ENCODE assay signal across 22 mouse cellular contexts in the genomic region with DNA sequence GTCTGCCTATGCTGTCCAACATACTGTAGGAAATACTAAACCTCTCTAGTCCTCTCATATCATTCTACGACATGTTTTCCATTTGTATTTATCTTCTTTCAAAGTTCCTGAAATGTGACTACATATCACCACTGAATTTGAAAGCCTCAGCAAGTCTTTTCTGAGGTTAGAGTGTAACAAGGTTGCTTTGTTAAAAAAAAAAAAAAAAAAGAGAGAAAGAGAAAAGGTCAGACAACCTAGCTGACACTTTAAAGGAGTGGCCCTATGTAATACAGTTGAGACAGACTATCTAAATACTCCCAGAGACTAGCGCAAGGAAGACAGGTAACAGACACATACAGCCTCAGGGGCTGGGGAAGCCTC. TPM values are rescaled to one million over a fixed set of nuclear protein-coding genes. Genes with fewer than 3 reads are reported as not detected.
DNase-seq lines count a peak whose midpoint lies in the region; ATAC-seq and TF ChIP-seq lines count a peak whose summit lies in the region.
"Had no signal": no experiment of that assay in that cellular context is flagged by ENCODE, and none has a peak within 500 bp of the region (broad histone marks: within the 10 kb centered on the region; RNA-seq: fewer than 3 reads in every experiment).

No protein-coding gene starts in this region.

- DNase-seq in gastrocnemius, adult 2 months, result no peak
- DNase-seq in gastrocnemius, postnatal 10 days, result no peak
- DNase-seq in liver, embryonic 11.5 days (ENCODE audit: low spot score), result no peak
- peak; percentile 7 for DNase-seq in naive thymus-derived CD4-positive, alpha-beta T cell, adult 2 months (ENCODE audit: low read depth)
- DNase-seq in adrenal gland, adult 18-20 months (ENCODE audit: low spot score in 2 of 2), result no peak
- no peak for DNase-seq in forebrain, embryonic 14.5 days (ENCODE audit: low spot score)
- DNase-seq: adrenal gland, adult 2 months; B cell, adult 2 months; cerebellum, adult 9-11 months; forebrain, postnatal 0 days; gastrocnemius, postnatal 36 days; heart, postnatal 36 days had no signal

- H3K4me2 ChIP-seq in liver, embryonic 11.5 days, result peak overlapping the region; percentile 1; the same call in 1 of the 2 replicates
- peak overlapping the region; percentile 32 for H3K4me2 ChIP-seq in liver, embryonic 15.5 days
- H3K4me2 ChIP-seq in forebrain, embryonic 14.5 days (ENCODE audit: low read length), result no peak overlapping the region
- H3K4me2 ChIP-seq: embryonic facial prominence, embryonic 13.5 days; forebrain, embryonic 12.5 days; heart, embryonic 13.5 days; hindbrain, embryonic 15.5 days had no signal

- H3K27ac ChIP-seq in gastrocnemius, adult 2 months, result peak overlapping the region; percentile 24; the same call in 1 of the 2 replicates
- H3K27ac ChIP-seq in liver, embryonic 11.5 days (ENCODE audit: low read depth, low read length), result no peak overlapping the region
- no peak overlapping the region; the same call in 1 of the 2 replicates for H3K27ac ChIP-seq in liver, embryonic 15.5 days (replicated peaks)
- H3K27ac ChIP-seq in forebrain, embryonic 14.5 days (ENCODE audit: low read depth, low read length), result no peak overlapping the region
- H3K27ac ChIP-seq: embryonic facial prominence, embryonic 13.5 days; forebrain, embryonic 12.5 days; heart, embryonic 13.5 days; hindbrain, embryonic 15.5 days had no signal

- TF ChIP-seq CTCF in gastrocnemius, adult 2 months (IDR thresholded peaks at IDR 0.05), result no peak

- no peak for ATAC-seq in liver, embryonic 11.5 days (replicated peaks; ENCODE audit: low FRiP score)
- ATAC-seq in liver, embryonic 15.5 days (ENCODE audit: insufficient read depth), result no peak
- ATAC-seq in forebrain, embryonic 14.5 days, result no peak
- ATAC-seq: activated CD4-positive, CD25-positive, alpha-beta regulatory T cell, adult 4 months; CD4-positive, CD25-positive, alpha-beta regulatory T cell, adult 4 months; forebrain, postnatal 0 days; Patski had no signal

- no peaks in the 10 kb centered on the region for H3K36me3 ChIP-seq in liver, embryonic 11.5 days (ENCODE audit: control insufficient read depth, insufficient read depth, low read length)
- H3K36me3 ChIP-seq in liver, embryonic 15.5 days (replicated peaks), result no peaks in the 10 kb centered on the region
- H3K36me3 ChIP-seq in forebrain, embryonic 14.5 days (ENCODE audit: control insufficient read depth, insufficient read depth, low read length), result no peaks in the 10 kb centered on the region
- H3K36me3 ChIP-seq: embryonic facial prominence, embryonic 13.5 days; forebrain, embryonic 12.5 days; hindbrain, embryonic 15.5 days had no signal

- H3K9me3 ChIP-seq in liver, embryonic 11.5 days (ENCODE audit: control insufficient read depth, low read length), result no peaks in the 10 kb centered on the region
- H3K9me3 ChIP-seq in liver, embryonic 15.5 days (replicated peaks), result no peaks in the 10 kb centered on the region
- H3K9me3 ChIP-seq in forebrain, embryonic 14.5 days (replicated peaks; ENCODE audit: control insufficient read depth, low read length), result no peaks in the 10 kb centered on the region
- H3K9me3 ChIP-seq: embryonic facial prominence, embryonic 13.5 days; forebrain, embryonic 12.5 days; heart, embryonic 13.5 days; hindbrain, embryonic 15.5 days had no signal

- H3K4me3 ChIP-seq in gastrocnemius, adult 2 months, result no peak overlapping the region
- H3K4me3 ChIP-seq in liver, embryonic 11.5 days (ENCODE audit: low read depth, low read length), result no peak overlapping the region
- no peak overlapping the region for H3K4me3 ChIP-seq in liver, embryonic 15.5 days (replicated peaks)
- H3K4me3 ChIP-seq in forebrain, embryonic 14.5 days (ENCODE audit: low read depth, low read length), result no peak overlapping the region
- H3K4me3 ChIP-seq: embryonic facial prominence, embryonic 13.5 days; forebrain, embryonic 12.5 days; heart, embryonic 13.5 days; hindbrain, embryonic 15.5 days had no signal

- H3K27me3 ChIP-seq in liver, embryonic 11.5 days (replicated peaks; ENCODE audit: control insufficient read depth, insufficient read depth, low read length), result no peaks in the 10 kb centered on the region
- peaks cover 14% of the 10 kb centered on the region for H3K27me3 ChIP-seq in liver, embryonic 15.5 days
- no peaks in the 10 kb centered on the region for H3K27me3 ChIP-seq in forebrain, embryonic 14.5 days (replicated peaks; ENCODE audit: control insufficient read depth, insufficient read depth, low read length)
- H3K27me3 ChIP-seq: embryonic facial prominence, embryonic 13.5 days; forebrain, embryonic 12.5 days; heart, embryonic 13.5 days; hindbrain, embryonic 15.5 days; Patski had no signal

- intact Hi-C loops in gastrocnemius, adult 2 months (cut with DNase I), result loop anchor here (10.0 kb wide), 1 partner anchor 162 kb away; a partner anchor contains a TSS

- 76% methylated on average over 2 of the region's 2 CpGs for WGBS in liver, embryonic 11.5 days
- 59% methylated on average over 2 of the region's 2 CpGs for WGBS in liver, embryonic 15.5 days (ENCODE audit: insufficient replicate concordance)
- WGBS in forebrain, embryonic 14.5 days, result 94% methylated on average over 2 of the region's 2 CpGs

- H3K9ac ChIP-seq in liver, embryonic 11.5 days (ENCODE audit: low read depth, low read length), result no peak overlapping the region
- H3K9ac ChIP-seq in liver, embryonic 15.5 days, result no peak overlapping the region
- no peak overlapping the region for H3K9ac ChIP-seq in forebrain, embryonic 14.5 days (ENCODE audit: low read length)
- H3K9ac ChIP-seq: embryonic facial prominence, embryonic 13.5 days; forebrain, embryonic 12.5 days; forebrain, postnatal 0 days; heart, embryonic 13.5 days; hindbrain, embryonic 15.5 days had no signal

- no peaks in the 10 kb centered on the region; the same call in 1 of the 2 replicates for H3K4me1 ChIP-seq in liver, embryonic 11.5 days (replicated peaks; ENCODE audit: control insufficient read depth, insufficient read depth, low read length)
- H3K4me1 ChIP-seq in liver, embryonic 15.5 days (replicated peaks), result peaks cover 13% of the 10 kb centered on the region; the same call in 1 of the 2 replicates
- peaks cover 10% of the 10 kb centered on the region for H3K4me1 ChIP-seq in forebrain, embryonic 14.5 days (ENCODE audit: control insufficient read depth, insufficient read depth, low read length)

RNA-seq across cellular contexts. Expression of a gene that starts 5.3 kb away (rescaled TPM):
- 10 to 100 TPM in 1 of 2 experiments, 1 to 10 TPM in 1; 8.3 to 11.8 TPM for total RNA-seq in gastrocnemius, adult 2 months (2021)
- 10 to 100 TPM; 10.1 to 12.7 TPM for total RNA-seq in gastrocnemius, postnatal 10 days (2021)
- 5.4 and 6.2 TPM in 2 replicates for polyA plus RNA-seq in liver, embryonic 11.5 days (2014; fragmentation: Nextera tagmentation; extraction: Ambion mirVana)
- 3.0 and 4.2 TPM in 2 replicates for polyA plus RNA-seq in liver, embryonic 15.5 days (2015; fragmentation: Nextera tagmentation; extraction: Ambion mirVana)
- 10 to 100 TPM; 19.8 to 29.9 TPM for total RNA-seq in adrenal gland, adult 18-20 months (2021)
- 6.9 and 7.6 TPM in 2 replicates for polyA plus RNA-seq in forebrain, embryonic 14.5 days (2014; fragmentation: Nextera tagmentation; extraction: Ambion mirVana)

RNA-seq across cellular contexts. Expression of a gene that starts 49.9 kb away (rescaled TPM):
- not detected for total RNA-seq in gastrocnemius, adult 2 months (2021)
- total RNA-seq in gastrocnemius, postnatal 10 days (2021), result under 1 TPM in 1 of 2 experiments, not detected in 1; 0.23 TPM
- not detected in 2 replicates for polyA plus RNA-seq in liver, embryonic 11.5 days (2014; fragmentation: Nextera tagmentation; extraction: Ambion mirVana)
- polyA plus RNA-seq in liver, embryonic 15.5 days (2015; fragmentation: Nextera tagmentation; extraction: Ambion mirVana), result not detected in 2 replicates
- total RNA-seq in adrenal gland, adult 18-20 months (2021), result under 1 TPM in 1 of 2 experiments, not detected in 1; 0.48 TPM
- 0.10 and 0.13 TPM in 2 replicates for polyA plus RNA-seq in forebrain, embryonic 14.5 days (2014; fragmentation: Nextera tagmentation; extraction: Ambion mirVana)
- total RNA-seq: gastrocnemius, adult 18-20 months; gastrocnemius, postnatal 36 days; heart, postnatal 36 days had no signal
- polyA plus RNA-seq: activated CD4-positive, CD25-positive, alpha-beta regulatory T cell, adult 4 months; adrenal gland, adult 2 months; CD4-positive, CD25-positive, alpha-beta regulatory T cell, adult 4 months; heart, postnatal 0 days had no signal
